Mouse (Mus musculus) CH12F3 (cell line): ENCODE measurements around the gene Nr1h2.

Source experiments
- in situ Hi-C: fragments of 300-500 bp; cut with MboI; formaldehyde crosslinking; loops from 2 replicates; pipeline ENCODE4 v1.14.3; 2020; ENCODE audit warnings: low sequenced_read_pairs

Nr1h2 gene

GRCm38 (mm10) chr7:44531946-44532732, 21.6 kb downstream of the Nr1h2 start, which contains the start of gene Spib:
Gene Spib (minus strand): TSS chr7:44532071.
- in situ Hi-C loops = no loop called here

GRCm38 (mm10) chr7:44531207-44531606, 22.5 kb downstream of the Nr1h2 start:
- in situ Hi-C loops = no loop called here

- in situ Hi-C loops = no loop called here
Measured at GRCm38 (mm10) chr7:44530507-44530906, 23.2 kb downstream of the Nr1h2 start.

- in situ Hi-C loops = no loop called here
Measured at GRCm38 (mm10) chr7:44529518-44529917, 24.2 kb downstream of the Nr1h2 start.

GRCm38 (mm10) chr7:44527483-44528398, 26.0 kb downstream of the Nr1h2 start:
- in situ Hi-C loops = no loop called here

GRCm38 (mm10) chr7:44526414-44527154, 27.2 kb downstream of the Nr1h2 start:
- in situ Hi-C loops = no loop called here

- in situ Hi-C loops = no loop called here
Measured at GRCm38 (mm10) chr7:44525126-44525832, 28.5 kb downstream of the Nr1h2 start.

- in situ Hi-C loops = loop anchor here (25.0 kb wide), 1 partner anchor 113 kb away; no protein-coding TSS in a partner anchor
Measured at GRCm38 (mm10) chr7:44524502-44524901, 29.2 kb downstream of the Nr1h2 start, which contains the start of gene Mybpc2. Gene Mybpc2 (minus strand): TSS chr7:44524656.

- in situ Hi-C loops = loop anchor here (25.0 kb wide), 1 partner anchor 114 kb away; no protein-coding TSS in a partner anchor
Measured at GRCm38 (mm10) chr7:44523056-44523455, 30.7 kb downstream of the Nr1h2 start.

- in situ Hi-C loops = loop anchor here (25.0 kb wide), 1 partner anchor 116 kb away; no protein-coding TSS in a partner anchor
Measured at GRCm38 (mm10) chr7:44521710-44522109, 32.0 kb downstream of the Nr1h2 start.

- in situ Hi-C loops = loop anchor here (25.0 kb wide), 1 partner anchor 116 kb away; no protein-coding TSS in a partner anchor
Measured at GRCm38 (mm10) chr7:44520990-44521389, 32.8 kb downstream of the Nr1h2 start.

GRCm38 (mm10) chr7:44519240-44519913, 34.4 kb downstream of the Nr1h2 start:
- in situ Hi-C loops = loop anchor here (25.0 kb wide), 1 partner anchor 118 kb away; no protein-coding TSS in a partner anchor

GRCm38 (mm10) chr7:44507491-44507890, 46.3 kb downstream of the Nr1h2 start:
- in situ Hi-C loops = loop anchor here (25.0 kb wide), 1 partner anchor 130 kb away; no protein-coding TSS in a partner anchor

- in situ Hi-C loops = loop anchor here (25.0 kb wide), 1 partner anchor 136 kb away; no protein-coding TSS in a partner anchor
Measured at GRCm38 (mm10) chr7:44501563-44502115, 52.1 kb downstream of the Nr1h2 start.

GRCm38 (mm10) chr7:44500046-44500445, 53.7 kb downstream of the Nr1h2 start:
- in situ Hi-C loops = loop anchor here (25.0 kb wide), 1 partner anchor 137 kb away; no protein-coding TSS in a partner anchor
